7 mouse cellular contexts compared by ENCODE assay signal in the genomic region with DNA sequence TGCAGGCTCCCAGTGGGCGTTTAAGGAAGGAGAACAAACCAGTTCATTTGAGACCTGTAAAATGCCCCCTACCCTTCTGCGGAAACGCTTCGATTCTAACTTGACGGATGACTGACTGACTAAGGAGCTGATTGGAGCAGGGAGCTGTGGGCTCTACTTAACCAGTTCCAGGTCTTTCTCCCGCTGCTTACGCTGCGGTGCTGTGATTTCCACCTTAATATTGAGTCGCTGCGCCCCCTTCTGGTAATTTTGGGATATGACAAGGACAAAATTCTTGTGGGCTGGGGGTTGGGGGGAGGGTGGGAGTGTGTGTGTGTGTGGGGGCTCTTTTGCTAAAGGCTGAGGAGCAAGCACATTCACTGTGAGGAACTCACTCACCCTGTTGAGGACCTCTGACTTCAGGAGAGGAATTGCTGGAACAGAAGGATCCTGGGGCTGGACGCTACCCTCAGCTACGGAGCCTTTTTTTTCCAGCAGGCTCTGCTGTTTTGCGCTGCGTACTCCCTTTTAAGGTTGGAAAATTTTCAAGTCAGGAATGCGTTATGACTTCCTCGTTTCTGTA. TPM values are rescaled to one million over a fixed set of nuclear protein-coding genes. Genes with fewer than 3 reads are reported as not detected.
A peak's percentile ranks its signal among the peaks of the same experiment; 100 is the strongest.
DNase-seq lines count a peak whose midpoint lies in the region; ATAC-seq and TF ChIP-seq lines count a peak whose summit lies in the region.

No protein-coding gene starts in this region.

- H3K4me1 ChIP-seq in MEL (ENCODE audit: control insufficient read depth in 1 of 2, insufficient read depth in 2 of 2, low read length in 2 of 2): peaks cover 0 to 4% of the 10 kb centered on the region in 2 experiments; a peak in 1 of 4 replicates
- peaks cover 11% of the 10 kb centered on the region for H3K4me1 ChIP-seq in embryonic facial prominence, embryonic 13.5 days

- peak; percentile 71 for DNase-seq in MEL (ENCODE audit: low read depth, low spot score)
- DNase-seq in adrenal gland, postnatal 25 days: peak; percentile 64
- peak; percentile 70 to 85 for DNase-seq in heart, postnatal 10 days
- peak; percentile 76 to 81 for DNase-seq in kidney, postnatal 4 days
- peak; percentile 76 for DNase-seq in lung, postnatal 14 days
- peak; percentile 70 for DNase-seq in right cerebral cortex, postnatal 4 days

- ATAC-seq in embryonic facial prominence, embryonic 13.5 days (ENCODE audit: insufficient number of reproducible peaks, insufficient read depth, low FRiP score, low TSS enrichment, low read depth): 0 out of 2 replicates have a peak, but pooled peaks have one; percentile 62

- H3K9me3 ChIP-seq in MEL (replicated peaks; ENCODE audit: insufficient read depth, low read length): no peaks in the 10 kb centered on the region
- H3K9me3 ChIP-seq in embryonic facial prominence, embryonic 13.5 days: no peaks in the 10 kb centered on the region

- WGBS in embryonic facial prominence, embryonic 13.5 days: 16% methylated on average over 16 of the region's 16 CpGs

- peak; percentile 48 to 81 (median 70) for TF ChIP-seq CTCF in MEL (IDR thresholded peaks at IDR 0.05 in 2 of 3, conservative IDR thresholded peaks at IDR 0.05 in 1 of 3; ENCODE audit: control insufficient read depth in 1 of 3, insufficient read depth in 1 of 3, low read depth in 2 of 3, low read length in 3 of 3, poor library complexity in 1 of 3, severe bottlenecking in 1 of 3)

- TF ChIP-seq RAD21 in MEL (IDR thresholded peaks at IDR 0.05; ENCODE audit: low read depth, low read length): peak; percentile 77

- H3K4me2 ChIP-seq in embryonic facial prominence, embryonic 13.5 days: peak overlapping the region; percentile 50

- intact Hi-C loops in heart, postnatal 10 days (cut with DNase I): loop anchor here (1.0 kb wide), 2 partner anchors 146 to 151 kb away; no protein-coding TSS in a partner anchor

- H3K36me3 ChIP-seq in MEL (ENCODE audit: control insufficient read depth in 1 of 2, insufficient read depth in 2 of 2, low read length in 2 of 2): 0 out of 4 replicates have a peak, but pooled peaks cover 0 to 1% of the 10 kb centered on the region in 2 experiments
- no peaks in the 10 kb centered on the region for H3K36me3 ChIP-seq in embryonic facial prominence, embryonic 13.5 days

- no peaks in the 10 kb centered on the region for H3K79me2 ChIP-seq in MEL (ENCODE audit: control insufficient read depth, insufficient read depth, low read length, poor library complexity)

- TF ChIP-seq EP300 in MEL (IDR thresholded peaks at IDR 0.05; ENCODE audit: low read depth in 1 of 2, low read length in 2 of 2): no peak

- H3K27me3 ChIP-seq in MEL (ENCODE audit: control insufficient read depth in 1 of 2, insufficient read depth in 2 of 2, low read length in 2 of 2): no peaks in the 10 kb centered on the region
- H3K27me3 ChIP-seq in embryonic facial prominence, embryonic 13.5 days: no peaks in the 10 kb centered on the region

- no peak overlapping the region for H3K4me3 ChIP-seq in MEL (ENCODE audit: control insufficient read depth in 1 of 2, insufficient read depth in 1 of 2, low read depth in 2 of 2, low read length in 2 of 2)
- peak overlapping the region; percentile 24 for H3K4me3 ChIP-seq in embryonic facial prominence, embryonic 13.5 days

- no peak overlapping the region for H3K9ac ChIP-seq in MEL (ENCODE audit: control insufficient read depth, low read depth, low read length, poor library complexity, severe bottlenecking)
- no peak overlapping the region for H3K9ac ChIP-seq in embryonic facial prominence, embryonic 13.5 days

- TF ChIP-seq POLR2A in MEL (IDR thresholded peaks at IDR 0.05; ENCODE audit: control insufficient read depth in 1 of 2, insufficient read depth in 1 of 2, low read depth in 1 of 2, low read length in 2 of 2, poor library complexity in 1 of 2): no peak

- H3K27ac ChIP-seq in MEL (ENCODE audit: control insufficient read depth, low read depth, low read length): no peak overlapping the region
- peak overlapping the region; percentile 44; the same call in 1 of the 2 replicates for H3K27ac ChIP-seq in embryonic facial prominence, embryonic 13.5 days

TF ChIP-seq in MEL, 35 proteins besides CTCF, POLR2A, EP300 and RAD21:
- TF ChIP-seq HCFC1 (IDR thresholded peaks at IDR 0.05; ENCODE audit: low read depth, low read length) (no peak), ZNF384 (IDR thresholded peaks at IDR 0.05; ENCODE audit: low read depth, low read length) (0 out of 2 replicates have a peak, but pooled peaks have one; percentile 28), SMC3 (IDR thresholded peaks at IDR 0.05; ENCODE audit: low read depth, low read length) (peak; percentile 81), MAX (IDR thresholded peaks at IDR 0.05; ENCODE audit: low read length) (no peak), MAZ (IDR thresholded peaks at IDR 0.05; ENCODE audit: low read depth, low read length) (peak; percentile 83; the same call in 1 of the 2 replicates), ZC3H11A (IDR thresholded peaks at IDR 0.05; ENCODE audit: low read depth, low read length) (peak; percentile 80), RCOR1 (IDR thresholded peaks at IDR 0.05; ENCODE audit: low read depth, low read length) (0 out of 2 replicates have a peak, but pooled peaks have one; percentile 43), MAFK (IDR thresholded peaks at IDR 0.05; ENCODE audit: borderline replicate concordance, low read depth, low read length) (no peak)

RNA-seq across cellular contexts. Expression of a gene that starts 18.5 kb away (rescaled TPM):
- 0.56 and 1.4 TPM in 2 replicates for total RNA-seq in MEL (2012; rRNA removed)
- polyA plus RNA-seq in MEL (2012; ENCODE audit: insufficient read depth in 1 of 2, insufficient read length in 2 of 2, low read depth in 1 of 2, low replicate concordance in 2 of 2, missing spikeins in 1 of 2): under 1 TPM in 1 of 2 experiments, not detected in 1; 0.81 TPM
- 1.9 and 2.0 TPM in 2 replicates for total RNA-seq in adrenal gland, postnatal 25 days (2021)
- polyA plus RNA-seq in embryonic facial prominence, embryonic 13.5 days (2015; fragmentation: Nextera tagmentation; extraction: Ambion mirVana): 5.2 and 7.3 TPM in 2 replicates
- 1 to 10 TPM; 1.8 to 3.3 TPM for total RNA-seq in heart, postnatal 10 days (2021)
